Mouse (Mus musculus): ENCODE measurements around the gene Crim1. TPM values are rescaled to one million over a fixed set of nuclear protein-coding genes. Genes with fewer than 3 reads are reported as not detected.

Gene Crim1
- total RNA-seq, 2 experiments from 2014 or later: 37.5 to 46.3 TPM

GRCm38 (mm10) chr17:78216526-78216925 is 16.5 kb downstream of the Crim1 start:
- no peak for TF ChIP-seq CTCF (IDR thresholded peaks at IDR 0.05)
- Histone ChIP-seq H3K27ac (peak overlapping the region; percentile 88), H3K4me3 (peak overlapping the region; percentile 46)
- intact Hi-C loops (cut with DNase I): no loop called here
- peak; percentile 51 for DNase-seq

GRCm38 (mm10) chr17:78217406-78217805 is 17.4 kb downstream of the Crim1 start:
- intact Hi-C loops (cut with DNase I): no loop called here
- DNase-seq: peak; percentile 51
- peak overlapping the region; percentile 88 for H3K27ac ChIP-seq

GRCm38 (mm10) chr17:78218506-78219232 is 18.6 kb downstream of the Crim1 start:
- intact Hi-C loops (cut with DNase I): no loop called here
- peak; percentile 33 for DNase-seq
- Histone ChIP-seq H3K27ac (peak overlapping the region; percentile 88), H3K4me3 (no peak overlapping the region)
- no peak for TF ChIP-seq CTCF (IDR thresholded peaks at IDR 0.05)

More at GRCm38 (mm10) chr17:78217406-78217805, 17.4 kb downstream of the Crim1 start:
- no peak for TF ChIP-seq CTCF (IDR thresholded peaks at IDR 0.05)
- peak overlapping the region; percentile 46 for H3K4me3 ChIP-seq

GRCm38 (mm10) chr17:78221007-78221642 is 21.1 kb downstream of the Crim1 start:
- peak; percentile 63 for DNase-seq
- intact Hi-C loops (cut with DNase I): no loop called here
- peak overlapping the region; percentile 72 for H3K27ac ChIP-seq

GRCm38 (mm10) chr17:78221860-78222259 is 21.8 kb downstream of the Crim1 start:
- intact Hi-C loops (cut with DNase I): no loop called here
- H3K4me3 ChIP-seq: no peak overlapping the region
- H3K27ac ChIP-seq: peak overlapping the region; percentile 72
- peak; percentile 40 for DNase-seq
- TF ChIP-seq CTCF (IDR thresholded peaks at IDR 0.05): no peak

More at GRCm38 (mm10) chr17:78221007-78221642, 21.1 kb downstream of the Crim1 start:
- H3K4me3 ChIP-seq: no peak overlapping the region
- TF ChIP-seq CTCF (IDR thresholded peaks at IDR 0.05): no peak

GRCm38 (mm10) chr17:78223988-78224387 is 23.9 kb downstream of the Crim1 start:
- H3K4me3 ChIP-seq: no peak overlapping the region
- DNase-seq: no peak
- no peak overlapping the region for H3K27ac ChIP-seq
- intact Hi-C loops (cut with DNase I): no loop called here
- no peak for TF ChIP-seq CTCF (IDR thresholded peaks at IDR 0.05)

- no peak for TF ChIP-seq CTCF (IDR thresholded peaks at IDR 0.05)
- Histone ChIP-seq H3K27ac (peak overlapping the region; percentile 43), H3K4me3 (no peak overlapping the region)
- no peak for DNase-seq
- intact Hi-C loops (cut with DNase I): no loop called here
Observed at GRCm38 (mm10) chr17:78225547-78225946, 25.5 kb downstream of the Crim1 start.

- no peak overlapping the region for H3K4me3 ChIP-seq
- DNase-seq: no peak
- intact Hi-C loops (cut with DNase I): no loop called here
- H3K27ac ChIP-seq: peak overlapping the region; percentile 28; the same call in 1 of the 2 replicates
- TF ChIP-seq CTCF (IDR thresholded peaks at IDR 0.05): no peak
Observed at GRCm38 (mm10) chr17:78227211-78227610, 27.2 kb downstream of the Crim1 start.

- no peak for TF ChIP-seq CTCF (IDR thresholded peaks at IDR 0.05)
- H3K27ac ChIP-seq: no peak overlapping the region
- intact Hi-C loops (cut with DNase I): no loop called here
- DNase-seq: no peak
- no peak overlapping the region for H3K4me3 ChIP-seq
Observed at GRCm38 (mm10) chr17:78231567-78231966, 31.5 kb downstream of the Crim1 start.

- intact Hi-C loops (cut with DNase I): no loop called here
- no peak for TF ChIP-seq CTCF (IDR thresholded peaks at IDR 0.05)
- Histone ChIP-seq H3K27ac (no peak overlapping the region), H3K4me3 (peak overlapping the region; percentile 2; the same call in 1 of the 2 replicates)
- DNase-seq: no peak
Observed at GRCm38 (mm10) chr17:78232703-78233102, 32.7 kb downstream of the Crim1 start.

GRCm38 (mm10) chr17:78233873-78234272 is 33.8 kb downstream of the Crim1 start:
- Histone ChIP-seq H3K27ac (no peak overlapping the region), H3K4me3 (no peak overlapping the region)
- TF ChIP-seq CTCF (IDR thresholded peaks at IDR 0.05): no peak
- no peak for DNase-seq
- intact Hi-C loops (cut with DNase I): no loop called here

GRCm38 (mm10) chr17:78236126-78236525 is 36.1 kb downstream of the Crim1 start:
- intact Hi-C loops (cut with DNase I): no loop called here
- DNase-seq: no peak
- TF ChIP-seq CTCF (IDR thresholded peaks at IDR 0.05): no peak
- Histone ChIP-seq H3K27ac (no peak overlapping the region), H3K4me3 (no peak overlapping the region)

- DNase-seq: no peak
- TF ChIP-seq CTCF (IDR thresholded peaks at IDR 0.05): no peak
- H3K4me3 ChIP-seq: no peak overlapping the region
- intact Hi-C loops (cut with DNase I): no loop called here
- H3K27ac ChIP-seq: no peak overlapping the region
Observed at GRCm38 (mm10) chr17:78237954-78238353, 37.9 kb downstream of the Crim1 start.
